Mouse (Mus musculus) CH12F3 (cell line): Measurements from ENCODE around the gene Il20ra.

Experiments used
- in situ Hi-C: fragments of 300-500 bp; cut with MboI; formaldehyde crosslinking; loops from 2 replicates; pipeline ENCODE4 v1.14.3; 2020; ENCODE audit warnings: low sequenced_read_pairs

The Il20ra gene

DNA sequence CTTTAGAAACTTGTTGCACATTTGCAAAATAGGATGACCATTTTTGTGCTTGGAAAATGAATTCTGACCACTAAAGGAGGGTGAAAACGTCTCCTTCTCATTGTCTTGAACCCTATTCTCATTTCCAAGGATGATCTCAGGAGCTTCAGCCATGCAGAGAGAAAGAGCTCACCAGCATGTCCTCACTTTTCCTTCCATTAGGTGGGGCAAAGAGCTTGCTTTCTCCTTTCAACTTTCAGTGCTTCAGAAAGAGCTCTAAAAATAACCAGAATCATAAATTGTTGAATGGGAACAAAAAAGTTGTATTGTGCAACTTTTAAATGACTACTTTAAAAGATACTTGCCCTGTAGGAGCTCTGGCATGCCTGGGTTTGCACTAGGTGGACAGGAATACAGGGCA is 33.3 kb downstream of the Il20ra start:
- in situ Hi-C loops: no loop called here

DNA sequence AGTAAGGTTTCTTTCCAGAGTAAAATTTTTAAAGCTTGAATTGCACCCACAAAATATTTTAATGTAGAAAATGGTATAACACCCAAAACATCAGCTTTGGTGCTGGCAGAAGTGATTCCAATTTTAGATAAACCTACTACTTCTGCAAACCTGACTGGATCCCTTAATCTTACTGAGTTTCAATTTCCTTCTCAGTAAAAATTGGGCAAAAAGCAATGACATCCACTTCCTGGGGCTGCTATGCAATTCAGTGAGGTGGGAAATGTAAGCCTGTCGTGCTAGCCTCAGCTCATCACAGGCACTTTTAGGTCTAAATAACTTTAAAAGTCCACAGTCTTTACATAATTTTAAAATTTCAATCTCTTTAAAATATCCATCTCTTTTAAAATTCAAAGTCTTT is 33.8 kb downstream of the Il20ra start:
- in situ Hi-C loops: no loop called here

DNA sequence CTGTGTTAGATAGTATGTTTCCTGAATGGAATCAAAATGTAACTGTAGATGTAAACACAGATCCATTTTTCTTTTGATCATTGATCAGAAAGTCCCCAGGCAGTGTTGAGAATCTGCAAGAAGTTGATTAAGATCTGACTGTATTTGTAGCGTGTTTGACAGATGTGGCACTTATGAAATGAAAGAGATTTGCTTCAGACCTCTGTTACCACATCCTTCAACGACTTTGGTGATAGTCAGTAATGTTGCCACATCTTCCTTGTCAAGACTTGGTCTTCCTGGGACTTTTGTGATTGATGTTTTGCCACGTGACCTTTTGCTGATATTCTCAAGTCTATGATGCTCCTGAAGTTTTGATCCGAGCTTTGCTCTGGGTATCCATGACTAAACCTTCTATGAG is 35.3 kb downstream of the Il20ra start:
- in situ Hi-C loops: no loop called here

DNA sequence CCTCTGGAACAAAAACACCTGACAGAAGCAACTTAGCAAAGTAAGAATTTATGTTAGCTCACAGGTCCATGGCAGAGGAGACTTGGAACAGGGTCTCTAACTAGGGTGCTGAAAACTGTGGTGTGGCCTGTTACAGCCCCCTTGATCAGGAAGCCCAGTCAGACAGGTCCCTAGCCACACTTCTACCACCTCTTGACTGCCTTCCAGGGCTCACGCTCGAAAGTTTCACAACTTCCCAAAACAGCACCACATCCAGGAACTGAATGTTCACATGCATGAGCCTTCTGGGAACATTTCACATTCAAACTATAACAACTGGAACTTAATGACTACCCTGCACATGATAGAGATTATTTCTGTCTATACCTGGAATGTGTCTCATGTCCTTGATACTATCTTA is 53.1 kb downstream of the Il20ra start:
- in situ Hi-C loops: no loop called here

DNA sequence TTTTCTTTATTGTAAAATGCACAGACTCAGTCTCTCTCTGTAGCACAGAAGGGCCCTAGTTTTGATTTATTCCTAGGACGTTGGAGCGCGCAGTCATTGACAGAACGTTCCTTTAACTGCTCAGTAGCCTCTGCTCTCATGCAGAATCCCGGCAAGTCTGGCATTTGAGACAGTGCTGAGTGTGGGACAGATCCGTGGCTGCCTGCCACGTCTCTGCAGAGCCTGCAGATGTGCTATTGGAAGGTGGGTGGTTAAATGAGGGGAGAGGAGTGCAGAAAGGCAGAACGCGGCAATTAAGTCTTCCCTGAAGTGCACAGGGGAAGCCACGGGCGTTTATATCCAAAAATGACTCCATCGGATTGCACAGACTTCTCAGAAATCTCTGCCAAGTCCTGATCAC is 66.7 kb downstream of the Il20ra start:
- in situ Hi-C loops: no loop called here

DNA sequence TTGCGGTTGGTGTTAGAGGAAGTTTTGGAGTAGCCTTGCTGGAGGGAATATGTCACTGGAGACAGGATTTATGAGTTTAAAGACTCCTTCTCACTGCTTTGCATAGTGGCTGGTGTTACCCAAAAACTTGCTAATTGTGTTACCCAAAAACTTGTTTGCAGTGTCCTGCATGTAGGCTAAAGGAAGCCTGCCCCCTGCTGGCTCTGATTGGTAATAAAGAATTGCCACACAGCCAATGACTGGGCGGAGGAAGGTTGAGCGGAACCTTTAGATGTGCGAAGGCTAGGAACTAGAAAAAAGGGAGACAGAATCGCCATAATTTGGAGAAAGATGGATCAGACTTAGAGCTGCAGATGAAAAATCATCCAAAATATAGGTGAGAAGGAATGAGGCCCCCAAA is 69.0 kb downstream of the Il20ra start:
- in situ Hi-C loops: no loop called here

DNA sequence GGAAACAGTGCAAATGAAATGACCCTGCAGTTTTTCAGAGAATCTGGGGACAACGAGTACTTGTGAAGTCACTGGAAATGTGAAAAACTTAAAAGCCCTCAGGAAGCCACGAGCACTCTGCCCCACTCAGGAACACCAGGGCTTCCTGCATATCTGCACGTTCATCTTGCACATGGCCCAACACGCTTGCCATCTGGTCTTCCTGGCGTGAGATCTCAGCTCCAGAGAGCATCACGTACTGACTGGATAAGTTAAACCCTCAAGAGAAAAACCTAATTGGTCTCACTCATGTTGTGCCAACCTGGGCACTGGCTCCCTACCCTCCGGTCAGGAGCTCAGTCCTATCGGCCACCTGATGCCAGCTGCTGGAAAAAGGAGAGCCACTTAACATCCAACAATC is 82.6 kb downstream of the Il20ra start:
- in situ Hi-C loops: no loop called here

DNA sequence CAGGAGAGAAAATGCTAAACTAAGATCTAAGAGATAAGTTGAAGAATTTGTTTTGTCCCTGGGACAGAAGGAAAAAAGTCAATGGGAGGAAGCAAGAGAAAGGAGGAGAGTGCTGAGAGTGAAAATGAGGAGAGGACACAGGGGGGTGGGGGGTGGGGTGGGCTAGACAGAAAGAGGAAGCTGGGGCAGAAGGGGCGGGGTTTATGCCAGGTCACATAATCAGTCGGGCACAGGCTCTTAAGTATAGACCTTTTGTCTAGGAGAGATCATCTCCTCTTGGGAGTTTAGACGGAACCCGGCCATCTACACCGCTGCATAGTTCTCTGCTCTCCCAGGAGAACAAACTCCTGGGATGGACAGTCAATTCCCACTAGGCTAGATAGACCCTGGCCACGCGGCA is 90.6 kb downstream of the Il20ra start:
- in situ Hi-C loops: no loop called here

DNA sequence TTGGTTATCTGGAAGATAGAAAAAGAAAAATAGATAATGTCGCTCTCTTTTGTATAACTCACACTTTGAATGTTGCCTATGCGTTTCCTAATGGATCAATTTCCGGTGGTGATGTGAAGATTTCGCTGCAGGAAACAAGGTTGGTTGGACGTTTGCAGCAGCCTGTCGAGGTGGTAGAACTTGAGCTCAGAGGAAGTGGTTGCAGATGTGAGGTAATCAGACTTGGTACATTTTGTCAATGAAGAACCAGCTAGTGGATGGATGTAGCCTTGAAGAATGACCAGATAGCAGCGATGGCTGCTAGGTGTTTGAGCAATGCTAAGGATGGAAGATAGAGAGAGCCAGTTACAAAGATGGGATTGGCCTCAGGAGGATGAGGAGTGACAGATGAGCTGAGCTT is 92.4 kb downstream of the Il20ra start:
- in situ Hi-C loops: no loop called here
